Mouse (Mus musculus) ZHBTc4 (cell line): ENCODE data around the gene Efna1.

Experiments used
- DNase-seq: peaks from one replicate; pipeline ENCODE4 v3.0.0-alpha.2; 2011; ENCODE audit warnings: low read depth, low spot score

Efna1 gene

DNA sequence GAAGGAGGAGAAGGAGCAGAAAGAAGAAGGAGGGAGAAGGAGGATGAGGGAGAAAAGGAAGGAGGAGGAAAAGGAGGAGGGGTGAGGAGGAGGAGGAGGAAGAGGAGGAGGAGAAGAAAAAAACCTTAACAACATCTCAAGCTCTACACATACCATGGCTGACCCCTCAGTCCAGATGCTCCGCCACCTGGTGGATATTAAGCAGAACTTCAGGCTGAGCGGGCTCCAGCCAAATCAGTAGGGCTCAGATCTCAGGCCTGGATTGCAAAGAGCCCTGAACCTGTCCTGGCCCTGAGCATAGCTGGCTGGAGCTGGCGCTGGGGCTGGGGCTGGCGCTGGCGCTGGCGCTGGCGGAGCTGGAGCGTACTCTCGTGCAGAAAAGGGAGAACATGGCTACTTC, 27.1 kb upstream of the Efna1 start:
- DNase-seq: peak; percentile 91

DNA sequence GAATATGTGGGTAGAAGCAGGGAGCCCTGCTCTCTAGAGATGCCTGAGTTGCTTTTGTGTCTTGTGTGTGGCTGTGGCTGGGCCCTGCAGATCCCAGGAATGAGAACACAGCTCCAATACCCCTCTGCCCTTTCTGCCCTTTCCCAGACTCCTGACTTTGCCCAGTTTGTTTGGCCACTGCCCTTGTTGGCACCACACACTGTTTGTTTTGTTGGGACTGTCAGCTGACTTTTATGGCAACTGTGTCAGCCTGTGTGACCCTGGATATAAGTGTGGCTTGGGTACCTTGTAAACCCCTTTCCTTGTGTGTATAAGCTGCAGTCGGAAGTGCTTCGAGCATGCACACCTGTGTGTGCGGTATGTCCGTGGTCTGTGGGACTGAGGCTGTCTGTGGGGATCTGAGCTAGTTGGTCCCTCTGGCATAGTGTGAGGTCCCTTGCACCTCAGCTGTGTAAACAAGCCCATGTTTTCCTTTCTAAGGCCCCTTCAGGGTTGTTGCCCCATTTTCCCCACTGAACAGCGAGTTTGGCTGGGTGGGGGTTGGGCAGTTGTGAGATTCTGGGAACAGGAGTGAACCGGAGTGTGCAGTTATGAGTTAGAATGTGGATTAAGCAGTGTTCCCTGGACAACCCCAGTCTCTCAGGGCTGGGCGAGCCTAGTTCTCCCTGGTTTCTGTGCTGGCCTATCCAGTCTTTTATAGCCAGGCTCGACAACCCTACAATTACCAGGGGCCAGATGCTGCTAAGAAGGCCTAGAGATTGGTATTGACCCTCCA, 24.8 kb upstream of the Efna1 start:
- DNase-seq: no peak

DNA sequence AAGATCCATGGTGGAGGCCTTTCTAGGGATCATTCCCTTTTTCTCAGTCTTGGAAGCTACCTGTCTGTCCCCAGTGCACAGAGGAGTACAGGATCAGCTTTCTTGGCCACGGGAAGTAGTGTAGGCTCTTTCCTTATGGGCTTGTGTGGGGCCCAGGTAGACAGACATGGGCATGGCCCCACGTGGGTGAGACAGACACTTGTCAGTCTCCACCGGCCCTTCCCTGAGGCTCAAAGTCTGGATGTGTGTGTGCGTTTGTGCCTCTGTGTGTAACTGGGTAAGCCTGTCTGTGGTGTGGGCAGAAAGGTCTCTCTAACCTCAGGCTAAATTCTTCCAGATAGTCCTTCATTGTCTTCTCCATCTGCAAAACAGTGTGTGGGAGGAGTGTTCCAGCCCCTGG, 24.2 kb upstream of the Efna1 start:
- no peak for DNase-seq

DNA sequence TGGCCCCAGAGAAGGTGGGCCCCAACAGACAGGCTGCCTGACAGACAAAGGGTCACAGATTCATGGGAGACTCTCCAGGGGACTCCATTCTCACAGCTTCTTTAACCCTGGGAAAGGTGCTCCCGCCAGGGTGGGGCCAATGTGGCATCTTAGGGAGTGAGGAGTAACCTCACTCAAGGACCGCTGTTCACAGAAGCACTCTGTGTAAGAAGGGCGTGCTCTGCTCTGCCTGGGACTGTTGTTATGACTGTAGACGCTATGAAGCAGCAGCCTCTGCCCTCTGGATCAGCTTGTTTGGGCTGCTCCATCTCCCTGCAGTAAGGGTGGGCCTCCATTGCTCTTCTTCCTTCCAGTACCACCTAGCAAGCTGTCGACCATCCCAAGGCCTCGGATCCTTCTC, 23.5 kb upstream of the Efna1 start:
- DNase-seq: no peak

DNA sequence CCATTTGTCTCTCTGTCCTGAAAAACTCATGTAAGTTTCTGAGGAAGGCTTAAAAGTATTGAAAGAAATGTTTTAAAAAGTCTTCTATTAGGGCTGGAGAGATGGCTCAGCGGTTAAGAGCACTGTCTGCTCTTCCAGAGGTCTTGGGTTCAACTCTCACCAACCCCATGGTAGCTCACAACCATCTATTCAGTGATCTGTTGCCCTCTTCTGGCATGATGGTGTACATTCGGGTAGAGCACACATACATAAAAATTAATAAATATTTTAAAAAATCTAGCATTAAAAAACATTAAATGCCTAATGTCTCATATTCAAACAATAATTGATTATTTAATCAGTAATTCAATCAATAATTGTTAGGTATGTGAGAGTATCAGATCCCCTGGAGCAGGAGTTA, 19.6 kb upstream of the Efna1 start:
- DNase-seq: no peak

DNA sequence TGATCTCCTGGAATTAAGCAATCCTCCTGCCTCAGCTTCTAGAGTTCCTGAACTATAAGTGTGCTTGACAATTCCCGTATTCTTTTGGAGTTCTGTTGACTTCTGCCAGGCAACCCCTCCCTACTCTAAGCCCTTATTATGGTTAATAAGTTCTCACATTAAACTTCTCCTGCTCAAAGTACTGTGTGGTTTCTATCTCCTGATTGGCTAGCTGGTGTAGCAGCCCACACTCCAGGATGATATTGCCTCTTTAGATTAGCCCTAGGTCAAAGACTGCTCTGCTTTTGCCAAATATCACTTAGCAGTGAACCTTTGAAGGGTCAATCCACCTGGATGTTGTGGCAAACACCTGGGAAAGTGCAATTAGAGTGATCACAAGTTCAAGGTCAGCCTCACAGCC, 19.1 kb upstream of the Efna1 start:
- no peak for DNase-seq

DNA sequence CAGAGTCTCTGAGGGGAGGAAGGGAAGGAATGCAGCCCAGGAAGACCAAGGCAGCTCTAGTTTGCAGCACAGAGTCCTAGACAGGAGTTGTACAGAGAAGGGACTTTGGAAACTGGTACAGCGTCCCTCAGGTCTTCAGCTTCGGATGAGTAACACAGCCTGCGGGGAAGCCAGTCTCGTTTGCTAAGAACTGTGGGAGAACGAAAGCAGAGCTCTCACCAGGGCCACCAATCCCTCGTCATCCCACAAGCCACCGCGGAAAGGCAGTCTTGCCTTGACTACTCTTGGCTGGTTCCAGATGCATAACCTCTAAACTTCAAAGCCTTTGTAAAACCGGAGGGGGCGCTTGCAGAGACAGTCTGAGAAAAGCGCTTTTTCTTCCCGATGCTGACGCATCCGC, 18.6 kb upstream of the Efna1 start:
- peak; percentile 77 for DNase-seq

DNA sequence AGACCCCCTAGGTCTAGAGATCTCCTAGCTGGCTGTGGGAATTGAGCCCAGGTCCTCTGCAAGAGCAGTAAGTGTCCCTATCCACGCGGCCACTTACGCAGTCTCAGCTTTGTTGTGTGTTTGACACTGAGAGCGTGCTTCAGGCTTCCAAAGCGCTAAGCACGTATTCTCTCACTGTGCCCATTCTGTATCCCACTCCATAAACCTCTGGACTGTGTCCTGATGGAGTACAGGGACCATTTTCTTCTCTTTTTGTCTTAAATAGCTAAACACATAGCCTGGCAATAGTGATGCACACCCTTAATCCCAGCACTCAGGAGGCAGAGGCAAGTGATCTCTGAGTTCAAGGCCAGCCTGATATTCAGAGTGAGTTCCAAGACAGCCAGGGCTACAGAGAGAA, 18.0 kb upstream of the Efna1 start:
- no peak for DNase-seq

DNA sequence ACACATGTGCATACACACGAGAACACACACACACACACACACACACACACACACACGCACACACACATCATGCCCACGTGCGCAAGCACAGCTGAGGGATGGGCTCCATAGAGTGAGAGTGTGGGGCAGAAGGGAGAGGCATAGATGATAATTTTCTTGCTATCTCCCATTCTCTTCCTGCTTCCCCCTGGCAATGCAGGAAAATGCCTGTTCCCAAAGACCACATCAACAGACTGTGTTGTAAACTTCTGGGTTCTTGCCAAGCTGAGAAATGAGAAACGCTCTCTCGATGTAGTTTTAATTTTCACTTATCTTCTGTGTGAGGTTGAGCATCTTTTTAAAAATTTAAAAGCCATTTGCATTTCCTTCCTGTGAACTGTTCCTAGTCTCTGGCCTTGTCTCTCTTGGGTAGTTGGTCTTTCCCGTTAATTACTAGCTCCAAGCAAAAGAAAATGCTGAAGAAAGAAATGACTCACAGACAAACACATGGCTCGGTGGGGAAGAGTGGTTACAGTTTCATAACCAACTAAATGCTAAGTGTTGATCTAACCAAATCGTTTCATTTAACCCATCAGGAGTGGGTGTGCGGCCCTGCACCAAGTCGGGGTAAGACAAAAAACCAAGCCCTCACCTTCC, 15.9 kb upstream of the Efna1 start:
- no peak for DNase-seq

DNA sequence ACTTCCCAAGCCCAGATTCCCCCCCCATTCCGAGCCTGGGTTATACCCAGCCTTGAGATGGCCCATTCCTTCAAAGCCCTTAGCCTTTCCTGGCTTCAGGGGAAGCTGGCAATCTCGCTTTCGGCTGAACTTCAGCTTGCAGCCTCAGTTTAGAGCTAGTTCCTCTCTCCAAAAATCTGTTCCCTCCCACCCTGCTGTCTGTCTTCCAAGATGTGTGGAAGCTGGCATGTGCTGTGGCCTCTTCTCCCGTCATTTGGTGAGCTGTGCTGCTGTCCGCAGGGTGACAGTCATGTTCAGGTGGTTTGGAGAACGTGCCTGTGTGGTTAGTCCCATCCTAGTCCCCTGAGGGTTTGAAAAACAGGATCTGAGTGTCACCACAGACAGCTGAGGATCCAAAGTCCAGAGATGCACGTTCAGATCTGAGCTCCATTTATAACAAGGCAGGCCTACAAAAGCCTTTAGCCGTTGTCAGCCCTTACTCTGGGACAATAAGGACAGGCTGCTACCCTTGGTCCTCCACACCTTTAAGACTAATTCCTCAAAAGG, 14.8 kb upstream of the Efna1 start:
- DNase-seq: no peak

DNA sequence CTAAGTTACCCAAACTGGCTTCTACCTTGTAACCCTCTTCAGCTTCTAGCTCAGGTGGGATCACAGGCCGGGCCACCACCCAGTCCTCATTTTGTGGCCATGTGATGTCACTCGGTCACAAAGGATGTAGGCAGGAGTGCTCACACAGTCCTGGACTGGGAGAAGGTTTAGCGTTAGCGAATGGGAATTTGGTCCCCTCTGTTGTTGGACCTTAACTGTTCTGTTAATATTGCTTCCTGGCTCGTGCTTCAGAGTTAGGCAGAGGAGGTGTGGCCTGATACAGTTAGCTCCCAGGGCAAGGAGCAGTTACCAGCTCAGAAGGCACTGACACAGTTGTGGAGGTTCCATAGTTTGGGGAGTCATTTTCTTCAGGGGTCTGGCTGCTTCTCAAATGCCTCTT, 13.3 kb upstream of the Efna1 start:
- DNase-seq: no peak

DNA sequence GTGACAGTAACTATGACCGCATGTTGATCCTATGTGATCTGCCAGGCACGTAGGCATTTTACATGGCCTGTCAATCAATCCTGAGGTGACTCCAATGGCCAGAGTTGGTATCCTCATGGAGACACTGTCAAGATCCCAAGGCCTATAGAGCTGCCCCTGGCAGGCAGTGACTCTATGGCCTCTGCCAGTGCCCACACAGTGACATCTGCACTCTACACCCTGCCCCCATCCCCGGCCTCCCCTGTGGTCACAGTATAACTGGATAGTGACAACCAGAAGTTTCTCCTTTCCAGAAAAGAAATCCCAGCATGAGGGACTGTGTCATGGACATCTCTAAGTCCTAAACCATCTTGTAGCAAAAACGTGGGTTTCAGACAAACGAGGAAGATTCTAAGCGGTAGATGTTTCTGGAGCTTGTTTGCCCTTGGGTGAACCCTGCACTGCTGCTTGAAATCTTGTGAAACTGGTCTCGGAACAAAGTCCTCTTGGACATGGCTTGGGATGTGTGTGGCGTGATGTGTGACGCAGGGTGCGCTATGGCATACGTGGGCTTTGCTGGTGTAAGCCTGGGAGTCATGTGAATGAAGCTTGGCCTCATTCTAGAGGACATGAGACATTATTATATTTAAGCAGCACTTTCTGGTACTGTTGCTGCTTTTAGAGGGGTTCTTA, 12.4 kb upstream of the Efna1 start:
- DNase-seq: no peak

DNA sequence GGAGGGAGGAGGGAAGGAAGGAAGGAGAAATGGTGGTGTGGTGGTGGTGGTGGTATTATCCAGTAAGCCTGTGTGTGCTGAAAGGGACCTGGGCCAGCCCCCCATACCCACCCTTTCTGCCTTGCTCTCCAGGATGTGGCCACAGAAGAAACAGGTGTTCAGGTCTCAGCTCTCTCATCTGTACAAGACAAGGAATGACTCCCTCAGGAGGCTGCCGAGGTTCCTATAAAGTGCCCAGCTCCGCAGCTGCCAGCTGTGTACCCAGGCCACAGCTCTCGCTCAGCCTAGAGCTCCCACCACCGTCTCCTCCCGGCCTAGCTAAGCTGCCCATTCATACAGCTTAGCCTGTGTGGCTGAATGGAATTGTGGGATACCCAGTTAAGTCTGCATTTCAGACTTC, 11.4 kb upstream of the Efna1 start:
- DNase-seq: no peak

DNA sequence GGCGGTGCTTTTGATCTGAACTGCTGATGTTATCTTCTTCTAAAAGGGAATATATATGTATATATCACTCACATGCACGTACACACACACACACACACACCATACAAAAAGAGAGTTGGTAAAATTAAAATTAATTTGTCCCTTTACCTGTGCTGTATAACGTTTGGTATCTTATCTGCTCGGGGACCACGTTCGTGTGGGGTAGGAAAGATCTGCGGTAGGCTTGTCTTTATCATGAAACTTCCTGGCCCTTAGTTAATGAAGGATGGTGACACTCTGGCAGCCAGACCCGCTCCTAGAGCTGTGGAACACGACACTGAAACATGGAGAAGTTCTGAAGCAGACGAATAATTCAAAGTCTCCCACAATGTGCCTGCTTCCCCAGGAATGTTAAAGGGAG, 10.9 kb upstream of the Efna1 start:
- no peak for DNase-seq

DNA sequence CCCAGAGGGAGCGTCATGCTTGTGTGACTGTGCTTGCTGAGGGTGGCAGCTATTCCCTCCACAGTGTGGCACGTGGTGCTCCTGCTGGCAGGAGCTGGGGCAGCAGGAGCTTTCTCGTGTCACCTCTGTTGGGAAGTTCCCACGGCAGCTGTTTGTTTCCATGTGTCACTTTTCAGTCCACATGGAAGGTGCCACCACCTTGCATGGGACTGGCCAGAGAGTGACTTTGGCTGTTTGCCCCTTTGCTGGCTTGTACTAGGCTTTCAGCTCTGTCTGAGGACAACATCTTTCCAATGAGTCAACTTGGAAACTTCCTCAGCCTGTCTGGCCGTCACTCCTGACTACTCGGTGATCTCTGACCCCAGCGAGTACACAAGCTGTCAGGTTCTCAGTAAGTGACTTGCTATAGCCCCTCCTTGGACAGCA, 7.6 kb upstream of the Efna1 start:
- no peak for DNase-seq

DNA sequence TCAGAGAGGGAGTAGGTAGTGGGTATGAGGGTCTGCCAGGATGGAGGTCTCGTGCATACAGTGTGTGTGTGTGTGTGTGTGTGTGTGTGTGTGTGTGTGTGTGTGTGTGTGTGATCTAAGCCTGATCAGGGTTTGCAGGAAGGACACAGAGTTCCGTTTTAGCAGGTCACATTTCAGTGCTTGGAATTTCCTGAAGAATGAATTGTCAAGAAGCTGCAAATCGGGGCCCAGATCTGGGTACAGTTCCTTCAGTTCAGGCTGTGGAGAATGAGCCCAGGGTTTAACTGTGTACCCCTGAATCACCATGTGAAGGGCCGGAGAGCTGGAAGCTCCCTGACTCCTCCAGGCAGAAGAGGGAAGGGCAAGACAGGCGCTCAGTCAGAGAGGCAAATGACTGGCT, 6.3 kb upstream of the Efna1 start:
- DNase-seq: no peak

DNA sequence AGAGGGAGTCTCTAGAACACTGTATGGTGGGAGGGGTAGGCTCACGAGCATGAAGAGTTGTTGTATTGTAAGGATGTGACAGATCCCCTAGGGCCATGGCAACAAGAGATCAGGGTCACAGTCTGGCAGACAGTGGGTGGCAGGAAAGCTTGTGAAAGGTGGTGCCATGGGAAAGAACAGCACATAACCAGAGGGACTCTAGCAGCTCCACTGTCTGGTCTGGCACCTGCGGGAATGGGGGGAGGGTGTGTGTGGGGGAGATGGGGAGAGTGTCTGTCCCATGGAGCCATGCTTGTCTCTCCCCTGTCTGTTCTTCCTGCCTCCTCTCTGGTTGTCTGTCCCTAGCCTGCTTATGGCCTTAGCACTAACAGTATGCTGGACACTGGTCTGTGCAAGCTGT, 4.6 kb upstream of the Efna1 start:
- DNase-seq: no peak

DNA sequence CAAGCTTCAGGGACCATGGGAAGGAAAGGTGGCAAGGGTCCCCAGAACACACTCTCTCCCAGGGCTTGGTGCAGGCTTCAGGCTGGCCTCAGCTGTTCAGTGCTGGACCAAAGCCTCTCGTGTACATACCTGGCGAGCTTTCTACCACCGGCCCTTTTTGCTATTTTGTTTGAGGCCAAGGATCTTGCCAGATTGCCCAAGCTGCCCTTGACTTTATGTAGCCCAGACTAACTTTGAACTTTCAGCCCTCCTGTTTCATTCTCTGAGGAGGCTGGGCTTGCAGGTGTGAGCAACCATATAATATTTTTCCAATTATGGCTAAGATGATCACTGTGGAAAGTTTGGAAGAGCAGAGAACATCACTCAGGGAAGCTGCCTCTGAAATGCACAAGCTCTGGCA, 3.3 kb upstream of the Efna1 start:
- no peak for DNase-seq

DNA sequence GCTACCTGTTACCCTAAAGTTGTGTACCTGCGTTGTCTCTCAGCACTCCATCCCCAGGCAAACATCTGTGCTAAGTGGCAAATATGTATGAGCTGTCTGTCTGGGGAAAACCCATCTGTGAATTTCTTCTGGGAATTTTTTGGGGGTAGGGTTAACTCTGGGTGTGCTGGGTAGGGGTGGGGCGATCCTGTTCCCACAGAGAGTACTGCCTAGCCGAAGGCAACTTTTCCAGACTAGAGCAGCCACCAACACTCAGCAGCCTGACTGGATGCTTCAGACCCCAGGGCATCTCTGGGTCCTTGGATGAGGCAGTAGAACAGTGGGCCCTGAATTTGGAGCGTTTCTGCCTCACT, 1.3 kb upstream of the Efna1 start:
- no peak for DNase-seq

DNA sequence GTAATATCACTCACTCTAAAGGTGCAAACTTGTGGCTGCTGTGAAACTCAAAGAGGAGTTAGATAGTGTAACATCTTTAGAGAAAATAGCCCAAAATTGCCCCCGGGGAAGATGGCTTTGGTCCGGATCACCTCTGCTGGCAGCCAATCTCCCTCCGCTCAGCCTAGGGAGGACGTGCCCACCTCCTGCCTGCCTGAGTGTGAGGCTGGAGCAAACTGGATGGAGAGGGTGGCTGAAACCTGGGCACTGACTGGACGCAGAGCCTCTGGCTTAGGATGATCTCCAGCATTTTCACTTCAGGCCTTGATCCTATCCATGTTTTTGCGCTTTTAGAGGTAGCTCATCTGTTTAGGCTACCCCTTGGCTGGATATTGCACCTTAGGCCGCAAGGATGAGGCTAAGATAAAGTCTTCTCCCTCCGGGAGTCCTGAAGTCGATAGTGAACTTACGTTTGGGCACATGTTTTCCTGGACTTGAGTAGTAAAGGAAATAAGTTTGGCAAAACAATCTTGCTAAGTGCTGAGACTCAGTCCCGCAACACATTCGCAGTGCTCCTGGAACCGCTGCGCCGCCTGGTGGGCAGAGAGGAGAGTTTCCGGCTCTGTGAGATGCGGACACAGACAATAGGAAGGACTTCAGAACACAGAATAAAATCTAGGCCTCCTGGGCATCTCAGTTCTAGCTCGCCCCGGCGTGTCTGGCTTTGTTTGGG, 793 bp upstream of the Efna1 start:
- peak; percentile 92 for DNase-seq

DNA sequence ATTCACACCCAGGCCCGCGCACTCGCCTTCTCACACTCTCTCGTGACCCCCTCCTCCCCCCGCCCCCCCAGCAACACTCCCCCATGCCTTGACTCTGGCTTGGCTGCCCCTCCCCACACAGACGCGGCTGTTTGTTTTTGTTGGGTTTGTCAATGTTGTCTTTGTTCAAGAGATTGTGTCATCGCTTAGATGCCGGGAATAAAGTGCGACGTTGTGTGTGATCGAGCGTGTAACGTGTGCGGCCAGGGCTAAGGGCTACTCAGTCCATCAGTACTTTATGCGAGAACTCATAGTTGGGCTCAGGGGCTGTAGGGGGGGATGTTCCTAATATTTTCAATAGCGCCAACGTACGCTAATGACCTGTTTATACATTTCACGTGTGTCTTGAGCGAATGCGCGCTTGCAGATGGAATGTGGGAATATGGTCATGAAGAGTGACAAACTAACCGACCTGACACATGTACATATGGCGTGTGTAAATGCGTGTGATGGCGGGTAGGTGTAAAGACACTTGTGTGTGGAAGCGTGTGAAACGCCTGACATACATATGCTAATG, 814 bp downstream of the Efna1 start:
- DNase-seq: no peak
